Mouse (Mus musculus) testis, postnatal 14 days (tissue): ENCODE results near the gene Pcnt.

Source experiments
- DNase-seq: peaks from one replicate; pipeline ENCODE4 v3.0.0; 2021; ENCODE audit warnings: low spot score

Pcnt gene

DNA sequence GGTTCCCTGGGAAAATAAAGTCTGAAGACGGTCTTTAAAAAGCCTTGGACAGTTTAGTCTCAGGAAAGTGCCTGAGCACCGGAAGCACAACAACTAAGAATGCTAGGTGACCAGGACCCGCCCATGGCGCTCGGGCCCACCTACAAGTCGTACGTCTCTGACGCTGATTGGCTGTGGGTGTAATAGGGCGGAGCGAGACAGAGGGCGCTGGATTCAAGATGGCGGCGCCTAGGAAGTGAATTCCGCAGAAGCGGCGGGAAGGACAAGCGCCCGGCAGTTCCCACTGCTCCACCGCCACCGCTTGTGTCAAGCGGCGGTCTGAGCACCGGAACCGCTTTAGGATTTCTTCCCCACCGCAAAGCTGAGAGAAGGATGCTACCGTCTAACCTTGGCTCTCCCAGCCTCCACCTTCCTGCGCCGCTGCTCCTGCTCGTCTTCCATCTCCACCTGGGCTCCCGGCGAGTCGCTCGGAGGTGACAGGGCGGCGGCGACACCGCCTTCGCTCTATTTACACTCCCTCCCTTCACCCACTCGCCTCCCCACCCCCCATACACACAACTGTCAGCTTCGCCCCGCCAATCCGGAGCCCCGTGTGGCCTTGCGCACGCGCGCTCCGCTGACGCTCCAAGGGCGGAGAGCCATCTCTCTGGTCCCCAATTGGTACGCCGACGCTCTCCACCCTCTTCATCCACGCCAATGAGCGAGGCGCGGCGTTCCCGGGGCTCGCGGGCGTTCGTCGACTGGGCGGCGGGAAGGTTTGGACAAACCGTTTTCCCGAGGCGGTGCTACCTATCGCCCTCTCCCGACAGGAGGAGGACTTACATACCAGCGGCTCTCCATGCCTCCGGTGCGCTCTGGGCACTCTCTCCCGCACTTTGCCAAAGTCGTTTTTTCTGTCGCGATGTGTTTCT is at the start of gene Pcnt:
Pcnt (minus strand) TSS at position 609 of the 911 bp plus-strand sequence.
- DNase-seq = peak; percentile 97

DNA sequence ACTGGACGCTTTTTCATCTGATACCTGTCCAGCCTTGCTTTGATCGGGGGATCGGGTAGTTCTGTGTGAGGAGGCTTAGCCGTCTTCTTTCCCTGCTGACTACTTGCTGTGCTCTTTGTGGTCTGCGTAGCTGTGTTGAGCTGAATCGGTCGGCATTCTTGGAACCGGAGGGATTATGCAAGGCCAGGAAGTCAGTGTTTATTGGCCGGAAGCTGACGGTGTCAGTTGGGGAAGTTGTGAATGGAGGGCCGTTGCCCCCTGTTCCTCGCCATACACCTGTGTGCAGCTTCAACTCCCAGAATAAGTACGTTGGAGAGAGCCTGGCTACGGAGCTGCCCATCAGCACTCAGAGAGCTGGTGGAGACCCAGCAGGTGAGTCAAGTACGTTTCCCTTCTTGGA is 46.6 kb upstream of the Pcnt start:
- no peak for DNase-seq

DNA sequence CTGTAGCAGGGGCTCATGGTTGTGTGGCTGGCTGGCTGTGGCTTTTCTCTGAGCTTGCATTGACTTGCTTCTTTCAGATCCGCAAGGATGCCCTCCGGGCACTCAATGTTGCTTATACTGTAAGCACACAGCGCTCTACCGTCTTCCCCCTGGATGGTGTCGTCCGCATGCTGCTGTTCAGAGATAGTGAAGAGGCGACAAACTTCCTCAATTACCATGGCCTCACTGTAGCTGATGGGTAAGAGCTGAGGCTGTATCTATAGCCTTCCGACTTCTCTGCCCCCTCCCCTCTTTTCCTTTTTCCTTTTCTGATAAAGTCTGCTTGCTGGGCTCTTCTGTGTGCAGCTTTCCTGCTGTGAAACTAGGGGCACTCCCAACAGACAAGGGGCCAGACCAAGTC is 45.7 kb upstream of the Pcnt start:
- DNase-seq = no peak

DNA sequence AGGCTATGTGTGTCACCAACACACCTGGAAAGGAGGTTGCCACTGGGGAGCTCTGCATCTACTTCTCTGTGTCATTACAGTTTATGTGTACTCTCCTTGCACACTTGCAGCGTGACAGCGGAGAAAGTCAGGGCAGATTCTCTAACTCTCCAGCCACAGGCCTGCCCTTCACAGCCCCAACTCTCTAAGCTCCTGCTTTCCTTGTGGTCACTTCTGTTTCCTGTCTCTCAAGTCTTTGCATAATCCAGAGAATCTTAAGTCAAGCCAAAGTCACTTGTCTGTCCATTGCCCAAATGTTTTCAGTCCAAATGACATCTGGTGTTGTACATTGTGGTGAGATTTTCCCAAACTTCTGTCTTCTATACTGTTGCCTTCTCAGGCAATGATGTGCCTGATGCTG is 43.7 kb upstream of the Pcnt start:
- no peak for DNase-seq

DNA sequence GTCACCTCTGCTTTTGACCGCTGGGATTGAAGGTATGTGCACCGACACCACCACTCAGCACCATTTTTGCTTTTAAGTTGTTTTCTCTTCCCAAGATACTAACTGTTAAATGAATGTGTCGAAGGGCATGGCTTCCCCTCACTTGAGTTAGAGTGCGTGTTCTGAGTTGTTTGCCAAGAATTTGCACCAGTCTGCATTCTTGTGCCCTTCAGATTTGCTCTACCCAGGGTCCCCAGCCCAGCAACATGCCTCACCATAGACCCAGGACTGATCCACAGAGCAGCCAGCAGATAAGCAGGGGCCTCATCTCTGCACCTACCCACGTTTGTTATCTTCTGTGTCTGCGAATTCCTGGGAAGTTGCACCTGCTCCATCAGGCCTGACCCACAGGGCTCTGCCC is 38.9 kb upstream of the Pcnt start:
- DNase-seq = no peak

DNA sequence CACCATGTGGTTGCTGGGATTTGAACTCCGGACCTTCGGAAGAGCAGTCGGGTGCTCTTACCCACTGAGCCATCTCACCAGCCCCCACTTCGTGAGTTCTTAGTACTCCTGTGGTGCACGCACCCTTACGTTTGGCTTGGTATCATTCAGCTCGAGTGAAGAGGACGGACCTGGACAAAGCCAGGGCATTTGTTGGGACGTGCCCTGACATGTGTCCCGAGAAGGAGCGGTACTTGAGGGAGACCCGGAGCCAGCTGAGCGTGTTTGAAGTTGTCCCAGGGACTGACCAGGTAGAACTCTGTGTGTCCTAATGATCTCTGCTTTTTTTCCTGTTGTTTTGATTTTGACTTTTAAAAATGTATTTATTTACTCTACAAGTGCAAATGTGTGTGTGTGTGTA is 38.3 kb upstream of the Pcnt start:
- no peak for DNase-seq

DNA sequence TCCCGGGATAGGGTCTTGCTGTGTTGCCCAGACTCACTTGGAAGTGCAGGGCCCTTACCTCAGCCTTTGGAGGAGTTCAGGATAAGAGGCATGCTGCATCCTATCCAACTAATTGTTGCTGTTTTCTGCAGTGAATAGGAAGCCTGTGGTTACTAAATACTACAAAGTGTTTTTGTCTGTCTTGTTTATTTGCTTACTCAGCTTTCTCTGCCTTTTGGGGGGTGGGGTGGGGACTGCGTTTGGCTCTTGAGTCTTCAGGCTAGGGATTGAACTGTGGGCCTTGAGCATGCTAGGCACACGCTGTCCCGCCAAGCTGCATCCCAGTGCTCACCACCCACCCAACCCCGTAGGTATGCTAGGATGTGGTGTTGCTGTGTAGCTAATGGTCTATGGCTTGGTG is 31.2 kb upstream of the Pcnt start:
- no peak for DNase-seq

DNA sequence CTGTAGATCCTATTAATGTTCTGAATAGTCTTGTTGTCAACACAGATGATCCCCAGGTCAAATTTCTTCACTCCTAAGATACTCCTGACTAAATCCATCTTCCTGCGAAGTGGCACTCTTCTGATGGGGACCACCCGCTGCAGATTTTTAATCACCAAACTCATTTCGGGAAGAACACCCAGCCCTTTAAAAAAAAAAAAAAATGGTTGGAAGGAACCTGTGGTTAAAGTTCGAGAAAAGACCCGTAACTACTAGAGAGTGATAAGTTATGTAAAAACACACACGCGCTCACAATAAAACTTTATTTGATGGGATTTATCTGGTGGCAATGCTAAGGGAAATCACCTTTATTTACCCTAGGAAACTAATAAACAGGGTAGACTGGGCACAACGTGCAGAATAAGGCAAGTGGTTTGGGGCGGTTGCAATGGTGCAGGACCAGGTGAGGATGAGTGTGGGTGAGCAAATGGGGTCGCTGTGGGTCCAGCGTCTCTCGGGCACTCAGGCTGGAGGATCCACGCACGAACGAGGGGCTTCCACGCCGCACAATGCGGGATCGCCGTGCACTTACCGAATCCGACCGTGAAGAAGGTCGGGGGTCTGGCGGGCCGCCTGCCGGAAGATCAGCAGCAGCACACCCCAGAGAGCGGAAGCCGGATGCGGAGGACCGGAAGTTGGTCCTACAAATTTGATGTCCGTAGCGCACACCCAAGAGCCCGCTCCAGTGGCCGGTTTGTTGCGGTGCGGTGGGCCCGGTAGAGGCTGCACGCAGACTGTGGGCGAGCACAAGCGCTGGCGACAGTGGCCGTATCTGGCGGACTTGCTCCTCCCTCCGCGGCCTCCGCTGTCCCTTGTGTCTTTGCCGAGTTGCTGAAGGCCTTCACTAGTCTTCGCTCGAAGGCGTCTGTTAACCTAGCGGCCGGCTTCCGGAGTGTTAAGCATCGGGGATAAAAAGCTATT is 25.9 kb upstream of the Pcnt start, which contains the start of the genes Mcm3ap and Ybey:
Mcm3ap (plus strand) TSS at position 725 of the 960 bp plus-strand sequence.
Ybey (minus strand) TSS at position 912 of the 960 bp plus-strand sequence.
- peak; percentile 90 for DNase-seq

DNA sequence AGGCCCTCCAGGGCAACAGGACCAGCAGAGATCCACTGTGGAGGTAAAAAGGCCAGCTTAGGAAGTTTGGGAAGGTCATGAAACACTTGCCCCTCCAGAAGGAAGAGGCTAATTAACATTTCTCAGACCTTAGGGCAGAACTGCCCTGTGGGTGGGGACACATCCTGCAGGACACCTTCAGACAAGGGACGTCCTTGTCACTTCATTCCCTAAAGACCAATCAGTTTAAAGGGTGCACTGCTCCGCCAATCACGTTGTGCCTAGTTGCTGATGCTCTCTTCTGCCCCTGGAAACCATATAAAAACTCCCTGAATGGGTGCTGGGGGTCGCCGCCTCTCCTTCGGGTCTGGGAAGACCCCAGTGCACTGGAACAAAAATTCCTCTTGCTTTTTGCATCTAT is 20.1 kb upstream of the Pcnt start:
- no peak for DNase-seq

DNA sequence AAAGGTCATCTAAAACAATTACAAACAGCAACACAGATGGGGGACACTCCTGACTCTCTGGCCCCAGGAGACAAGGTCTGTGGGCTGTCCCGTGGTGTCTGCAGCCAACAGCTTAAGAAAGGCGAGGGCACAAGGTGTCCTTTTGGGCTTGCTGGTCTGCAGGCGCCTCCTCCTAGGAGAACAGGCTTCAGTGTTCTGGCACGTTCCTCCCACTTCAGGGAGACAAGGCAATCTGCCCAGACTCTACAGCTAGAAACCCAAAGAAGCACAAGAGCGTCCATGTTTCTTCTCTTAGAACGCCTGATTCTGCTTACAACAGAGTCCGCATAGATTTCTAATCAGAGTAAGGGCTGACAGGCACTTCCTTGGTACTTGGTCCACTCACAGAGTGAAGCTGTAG is 19.7 kb upstream of the Pcnt start:
- DNase-seq = peak; percentile 62

DNA sequence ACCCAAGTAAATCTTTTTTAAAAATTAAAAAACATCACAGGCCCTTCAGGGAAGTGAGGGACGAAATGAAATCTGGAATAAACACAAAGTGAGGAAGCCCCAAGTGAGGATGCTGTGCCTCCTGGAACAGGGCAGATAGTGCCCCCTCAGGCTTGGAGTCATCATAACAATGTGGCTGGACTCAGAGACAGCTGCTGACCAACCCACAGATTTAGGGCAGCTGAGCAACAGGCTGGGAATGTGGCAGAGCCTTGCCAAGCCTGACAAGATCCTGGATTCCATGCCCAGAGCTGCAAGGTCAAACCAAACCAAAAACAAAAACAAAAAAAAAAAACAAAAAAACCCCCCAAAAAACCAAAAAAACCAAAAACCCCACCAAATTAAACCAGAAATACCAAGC is 18.7 kb upstream of the Pcnt start:
- DNase-seq = no peak

DNA sequence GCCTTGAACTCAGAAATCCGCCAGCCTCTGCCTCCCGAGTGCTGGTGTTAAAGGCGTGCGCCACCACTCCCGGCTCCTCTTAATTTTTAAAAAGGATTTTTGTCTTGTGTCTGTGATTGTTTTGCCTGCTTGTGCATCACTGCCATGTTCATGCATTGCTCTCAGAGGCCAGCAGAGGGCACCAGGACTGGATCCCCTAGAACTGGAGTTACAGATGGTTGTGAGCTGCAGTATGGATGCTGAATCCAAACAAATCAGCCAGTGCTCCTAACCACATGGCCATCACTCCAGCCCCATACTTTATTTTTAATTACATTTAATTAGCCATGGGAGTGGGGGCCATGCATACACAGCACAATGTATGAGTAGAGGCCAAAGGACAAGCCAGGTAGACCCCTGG is 12.7 kb upstream of the Pcnt start:
- DNase-seq = no peak

DNA sequence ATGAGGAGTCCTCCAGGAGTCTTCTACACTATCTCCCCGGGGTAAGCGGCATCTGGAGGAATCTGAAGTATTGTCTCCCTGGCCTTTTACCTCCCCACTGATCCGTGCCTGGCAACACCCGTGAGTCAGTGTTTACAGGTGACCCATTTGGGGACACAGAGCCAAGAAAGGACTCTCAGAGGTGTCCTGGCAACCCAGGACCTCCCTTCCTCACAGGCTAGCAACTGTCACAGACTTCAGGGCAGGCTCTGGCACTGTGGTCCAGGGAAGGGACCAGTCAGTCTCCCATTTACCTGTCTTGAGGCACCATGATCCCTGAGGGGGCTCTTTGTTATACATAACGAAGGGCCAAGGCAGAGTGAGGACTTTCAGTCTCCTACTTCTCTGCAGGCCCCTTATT is 6.3 kb upstream of the Pcnt start, which contains the start of gene 2610028H24Rik:
2610028H24Rik (plus strand) TSS at position 231 of the 400 bp plus-strand sequence.
- DNase-seq = no peak

DNA sequence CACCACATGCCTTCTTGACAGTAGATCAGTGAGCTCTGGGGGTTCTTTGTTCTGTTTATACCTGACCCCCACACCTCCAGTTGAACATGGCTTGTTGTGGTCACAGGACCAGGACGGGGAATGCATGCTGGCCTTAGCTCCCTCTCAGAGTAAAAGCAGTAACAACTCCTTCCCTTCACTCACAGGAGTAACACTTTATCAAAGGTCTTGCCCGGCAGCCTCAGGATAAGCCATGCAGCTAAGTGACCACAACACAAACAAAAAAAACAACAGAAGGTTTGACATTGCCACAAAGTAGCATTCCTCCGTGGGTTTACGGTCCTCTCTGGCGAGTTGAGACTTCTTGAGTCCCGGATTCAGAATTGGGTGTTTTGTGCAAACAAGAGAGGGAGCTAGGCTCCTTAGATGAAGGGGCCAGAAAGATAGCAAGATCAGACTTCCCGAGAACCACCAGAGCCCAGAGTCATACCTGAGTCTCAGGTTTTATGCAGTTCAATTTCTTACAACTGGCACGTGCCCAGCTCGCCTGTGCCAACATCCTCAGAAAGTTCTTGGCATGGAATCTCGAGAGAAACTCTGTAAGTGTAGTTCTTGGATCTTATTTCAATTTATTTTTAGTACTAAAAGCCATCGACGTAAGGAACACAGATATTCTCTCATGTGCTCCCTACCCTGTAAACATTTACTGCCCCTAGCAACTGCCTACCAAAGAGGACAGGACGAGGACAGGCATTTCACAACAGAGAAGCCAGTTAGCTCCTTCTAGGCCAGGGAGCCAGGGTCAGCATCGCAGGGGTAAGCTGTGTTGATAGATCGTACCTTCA is 5.0 kb upstream of the Pcnt start:
- DNase-seq = peak; percentile 77

DNA sequence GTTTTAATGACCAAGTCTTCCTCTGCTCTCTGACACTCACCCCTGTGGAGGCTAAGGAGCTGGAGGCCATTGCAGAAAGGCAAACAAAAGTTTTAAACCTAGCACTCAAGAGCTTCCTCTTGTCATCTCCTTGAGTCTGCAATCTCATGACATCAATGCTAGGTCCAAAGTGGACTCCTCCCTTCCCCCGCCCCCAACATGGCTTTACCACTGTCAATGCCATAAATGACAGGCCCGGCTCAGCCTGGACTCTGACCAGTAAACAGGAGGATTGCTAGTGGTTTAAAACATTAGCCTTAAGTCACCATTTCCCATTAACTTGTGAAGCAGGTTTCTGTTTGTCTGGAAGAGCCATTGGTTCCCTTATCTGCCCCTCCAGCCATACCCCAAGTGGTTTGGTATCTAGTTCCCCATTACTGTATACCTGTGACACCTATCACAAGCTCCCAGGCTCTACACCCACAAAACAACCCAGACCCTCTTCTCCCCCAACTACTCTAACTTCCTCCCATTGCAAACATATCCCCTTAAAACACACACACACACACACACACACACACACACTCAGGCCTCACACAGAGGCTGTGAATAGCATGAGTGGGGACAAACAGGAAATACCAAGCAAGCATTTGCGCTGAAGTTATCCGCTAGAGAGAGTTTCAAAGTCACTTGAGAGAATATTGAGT is 3.6 kb upstream of the Pcnt start:
- no peak for DNase-seq

DNA sequence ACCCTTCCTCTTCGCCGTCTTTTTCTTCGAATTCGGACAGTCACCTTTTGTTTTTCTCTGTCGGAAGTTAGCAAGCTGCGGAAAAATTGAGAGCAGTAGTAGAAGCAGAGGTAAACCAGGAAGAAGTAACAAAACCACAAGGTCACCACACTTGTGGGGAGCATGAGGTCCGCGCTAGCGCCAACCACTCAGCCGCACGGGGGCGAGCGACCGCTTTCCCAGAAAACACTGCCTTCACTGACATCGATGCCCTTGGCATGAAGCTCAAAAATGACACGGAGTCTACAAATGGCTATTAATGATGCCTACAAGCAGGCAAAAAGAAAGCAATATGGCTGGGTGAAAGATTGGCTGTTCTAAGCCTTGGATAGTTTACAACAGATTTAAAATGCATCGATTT is 2.3 kb downstream of the Pcnt start, which contains the start of gene AC141477.1:
AC141477.1 (minus strand) TSS at position 164 of the 400 bp plus-strand sequence.
- no peak for DNase-seq

DNA sequence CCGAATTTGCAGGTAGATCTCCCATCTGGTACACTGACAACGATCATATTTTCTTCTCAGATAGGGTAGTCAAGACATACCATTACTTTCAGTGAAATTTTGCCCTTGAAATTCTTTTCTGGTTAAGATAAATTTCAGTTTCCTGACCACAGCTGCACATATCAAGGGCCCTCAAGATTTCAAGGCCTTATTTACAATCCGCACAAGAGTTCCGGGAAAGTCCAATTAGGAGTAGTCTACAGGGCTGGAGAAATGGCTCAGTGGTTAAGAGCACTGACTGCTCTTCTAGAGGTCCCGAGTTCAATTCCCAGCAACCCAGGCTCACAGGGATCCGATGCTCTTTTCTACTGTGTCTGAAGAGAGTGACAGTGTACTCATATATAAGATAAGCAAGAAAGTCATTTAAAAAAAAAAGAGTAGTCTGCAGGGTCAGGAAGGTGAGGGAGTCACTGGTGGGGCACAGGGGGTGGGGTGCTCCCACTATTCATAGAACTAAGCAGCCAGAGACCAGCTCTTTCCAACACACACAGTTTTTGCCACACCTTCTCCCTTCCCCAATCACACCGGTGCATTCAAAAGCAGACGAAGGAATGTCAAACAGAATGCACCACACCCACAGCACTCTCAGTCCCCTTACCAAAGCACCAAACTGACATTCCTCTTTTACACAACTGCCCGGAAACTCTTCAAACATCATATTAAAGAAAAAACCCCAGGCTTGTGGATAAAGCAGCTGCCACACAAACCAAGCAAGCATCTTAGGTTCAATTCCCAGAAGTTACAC is 3.3 kb downstream of the Pcnt start:
- no peak for DNase-seq

DNA sequence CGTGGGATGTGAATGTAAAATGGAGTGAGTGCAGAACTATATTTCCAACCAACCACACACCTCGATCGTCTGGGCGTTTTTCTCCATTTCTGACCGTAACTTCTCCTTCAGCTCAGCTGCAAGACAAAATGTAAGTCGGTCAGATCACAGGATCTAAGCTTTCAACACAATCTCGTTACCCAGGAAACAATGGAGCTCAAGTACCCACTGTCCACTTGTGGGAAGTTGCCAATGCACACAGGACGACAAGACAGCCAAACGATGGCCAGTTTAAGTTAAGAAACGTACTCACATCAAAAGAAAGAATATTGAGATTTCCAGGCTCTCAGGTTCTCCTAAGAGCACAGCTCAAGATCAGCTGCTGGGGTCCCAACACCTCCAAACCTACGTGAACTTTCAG is 8.7 kb downstream of the Pcnt start:
- DNase-seq = no peak

DNA sequence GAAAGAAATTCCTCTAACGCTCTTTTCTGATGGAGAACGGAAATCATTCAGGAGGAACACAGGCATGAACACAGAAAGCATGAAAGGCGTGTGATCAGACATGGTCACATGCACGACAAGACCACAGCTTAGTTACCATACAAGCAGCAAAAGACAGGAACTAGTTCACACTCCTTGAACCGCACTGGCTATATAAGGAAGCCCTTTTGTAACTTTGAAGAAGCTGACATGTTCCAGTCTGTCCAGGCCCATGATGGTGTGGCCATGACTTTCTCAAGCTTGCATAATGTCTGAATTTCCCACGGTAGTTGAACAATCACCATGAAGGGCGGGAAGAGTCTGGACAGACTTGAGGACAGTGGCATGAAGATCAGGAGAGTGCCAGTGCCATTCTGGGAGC is 16.9 kb downstream of the Pcnt start:
- DNase-seq = no peak

DNA sequence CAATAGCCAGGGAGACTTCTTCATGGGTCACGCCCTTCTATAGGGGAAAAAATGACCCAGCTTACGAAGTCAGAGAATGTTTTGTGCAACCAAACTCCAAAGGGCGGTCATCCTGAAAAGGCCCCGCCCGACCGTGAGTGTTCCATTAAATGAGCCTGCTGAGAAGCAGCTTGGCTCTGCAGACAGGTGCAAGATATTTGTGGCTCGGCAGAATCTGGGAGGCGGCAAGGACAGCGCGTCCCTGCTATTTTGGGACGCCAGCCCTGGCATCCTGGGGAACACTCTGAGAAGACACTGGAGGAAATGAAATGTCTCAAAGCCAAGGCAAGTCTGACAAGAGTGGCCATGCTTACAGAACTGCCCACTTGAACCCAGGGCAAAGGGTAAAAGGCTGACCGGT is 25.8 kb downstream of the Pcnt start:
- no peak for DNase-seq
